Mouse (Mus musculus) thymus, postnatal 0 days (tissue): ENCODE results near the gene Csmd2. TPM values are rescaled to one million over a fixed set of nuclear protein-coding genes. Genes with fewer than 3 reads are reported as not detected.

ENCODE experiments used
- DNase-seq: peaks from one replicate; pipeline ENCODE4 v3.0.0-alpha.2; 2015; ENCODE audit warnings: low spot score
- polyA plus RNA-seq: library from polyadenylated mRNA; unstranded; fragments of >200 nt; fragmentation: Nextera tagmentation; extraction: Ambion mirVana; gene quantifications from 2 replicates; pipeline ENCODE4 v1.2.1, GENCODE M21; 2015

Gene Csmd2
- polyA plus RNA-seq, 1 experiment from 2014 or later, result 0.10 TPM

DNA sequence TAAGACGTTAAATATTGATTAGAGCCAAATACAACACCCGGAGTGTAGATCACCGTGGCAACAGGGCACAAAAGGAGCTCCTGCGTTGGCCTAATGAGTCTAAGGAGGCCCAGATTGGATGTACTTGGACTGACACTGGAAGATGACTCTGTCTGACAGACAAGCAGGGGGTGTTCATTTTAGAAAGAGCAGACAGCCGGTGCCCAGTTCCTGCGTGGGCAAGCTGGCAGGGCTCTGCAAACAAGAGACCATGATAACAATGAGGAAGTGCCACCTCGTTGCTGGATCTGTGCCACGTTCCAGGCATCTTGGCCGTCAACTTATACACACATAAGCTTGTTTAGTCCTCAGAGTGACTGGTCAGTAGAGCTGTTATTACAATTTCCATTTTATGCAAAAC, 342.9 kb downstream of the Csmd2 start:
- no peak for DNase-seq

DNA sequence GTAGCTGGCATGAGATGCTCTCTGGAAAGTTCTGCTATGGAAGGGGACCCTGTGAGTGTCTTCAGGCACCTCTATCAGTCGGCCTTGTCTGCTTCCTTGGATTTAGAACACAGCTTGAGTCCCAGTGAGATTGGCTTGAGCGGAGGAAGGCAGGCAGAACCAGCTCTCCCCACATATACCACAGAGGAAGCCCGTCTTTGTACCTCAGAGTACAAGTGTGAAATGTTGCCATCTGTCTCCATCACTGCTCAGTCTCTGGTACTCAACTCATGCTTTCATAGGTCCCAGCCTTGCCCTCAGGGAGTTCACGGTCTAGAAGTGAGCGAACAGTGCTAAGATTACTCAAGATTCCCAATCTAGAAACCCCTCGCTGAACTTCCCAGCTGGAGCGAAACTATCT, 352.8 kb downstream of the Csmd2 start:
- no peak for DNase-seq

DNA sequence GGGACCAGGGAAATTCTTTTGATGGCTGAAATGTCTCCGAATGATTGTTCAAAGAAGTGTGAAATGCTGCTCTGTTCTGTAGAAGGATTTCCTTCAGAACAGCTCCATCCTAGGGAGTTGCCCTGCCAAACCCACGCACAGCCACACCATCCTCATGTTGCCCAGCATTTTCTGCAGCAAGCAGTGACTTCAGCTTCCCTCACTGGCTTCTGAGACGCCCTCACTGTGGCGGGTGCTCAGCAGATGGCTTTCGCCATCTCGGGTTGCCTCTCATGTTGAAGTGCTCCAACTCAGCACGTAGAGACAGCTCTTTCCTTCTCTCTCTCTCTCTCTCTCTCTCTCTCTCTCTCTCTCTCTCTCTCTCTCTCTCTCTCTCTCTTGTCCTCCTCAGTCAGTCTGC, 353.7 kb downstream of the Csmd2 start:
- DNase-seq, result no peak

DNA sequence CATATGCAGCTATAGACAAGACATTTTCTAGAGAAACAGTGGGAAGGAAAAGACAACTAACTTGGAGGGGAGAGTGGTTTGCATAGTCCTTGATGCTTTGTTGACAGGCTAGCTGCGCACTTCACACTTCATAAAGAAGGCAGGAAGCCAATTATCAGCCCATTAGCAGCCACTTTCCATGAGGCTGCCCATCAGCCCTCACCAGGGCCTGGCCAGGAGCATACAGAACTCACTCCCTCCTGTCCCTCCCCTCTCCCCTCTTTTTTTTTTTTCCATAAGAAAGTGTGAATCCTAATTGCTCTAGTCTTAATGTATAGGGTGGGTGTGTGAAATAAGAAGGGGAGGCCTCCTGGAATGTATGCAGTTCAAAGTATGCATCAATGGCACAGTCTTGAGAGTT, 354.6 kb downstream of the Csmd2 start:
- DNase-seq, result no peak

DNA sequence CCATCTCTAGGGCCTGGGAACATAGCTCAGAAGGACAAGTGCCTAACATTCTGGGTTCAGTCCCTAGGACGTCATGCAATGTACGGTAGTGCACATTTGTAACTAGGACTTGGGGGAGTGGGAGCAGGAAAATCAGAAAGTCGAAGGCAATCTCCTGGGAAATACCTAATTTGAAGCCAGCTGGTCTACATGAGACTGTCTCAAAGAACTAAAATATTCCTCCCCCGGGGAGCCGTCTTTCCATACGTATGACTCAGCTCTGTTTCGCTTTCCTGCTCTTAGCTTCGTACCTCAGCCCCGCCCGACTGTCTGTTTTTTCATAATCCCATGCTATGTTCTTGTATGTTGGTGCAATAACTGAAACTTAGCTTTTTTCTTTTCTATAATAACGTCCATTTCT, 371.1 kb downstream of the Csmd2 start:
- DNase-seq, result no peak

DNA sequence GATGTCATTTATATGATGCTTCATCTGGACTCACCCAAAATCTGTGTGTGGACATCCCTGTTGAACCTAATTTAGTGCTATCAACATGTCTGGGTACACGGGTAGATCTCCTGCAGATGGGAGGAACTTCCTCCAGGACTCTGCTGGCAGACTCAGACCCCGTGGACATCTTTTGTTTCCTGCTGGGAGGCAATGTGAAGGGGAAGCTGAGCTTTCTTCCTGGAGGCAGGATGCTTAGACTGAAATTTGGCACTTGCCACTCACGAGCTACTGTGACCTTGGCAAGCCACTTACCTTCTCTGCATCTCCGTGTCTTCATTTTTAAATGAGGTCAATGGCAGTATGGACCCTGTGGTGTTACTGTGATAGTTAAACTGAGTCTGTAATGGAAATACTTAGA, 378.2 kb downstream of the Csmd2 start:
- DNase-seq, result no peak

DNA sequence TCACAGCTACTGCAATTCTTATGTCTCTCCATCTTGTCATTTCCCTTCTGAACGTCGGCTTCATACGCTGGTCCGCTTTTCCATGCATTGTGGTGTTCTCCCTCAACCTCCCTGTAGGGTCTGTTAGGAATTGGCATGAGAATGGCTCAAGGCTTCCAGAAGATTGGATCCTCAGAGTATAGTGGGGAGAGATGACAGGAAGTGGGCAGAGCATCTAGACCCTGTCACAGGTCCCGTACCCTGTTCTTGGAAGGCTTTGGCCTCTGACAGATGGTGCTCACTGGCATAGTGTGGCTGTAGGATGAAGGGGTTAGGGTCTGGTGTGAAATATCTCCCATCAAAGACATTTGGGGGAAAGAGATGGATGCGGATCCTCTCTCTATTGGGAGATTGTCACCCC, 380.4 kb downstream of the Csmd2 start:
- no peak for DNase-seq

DNA sequence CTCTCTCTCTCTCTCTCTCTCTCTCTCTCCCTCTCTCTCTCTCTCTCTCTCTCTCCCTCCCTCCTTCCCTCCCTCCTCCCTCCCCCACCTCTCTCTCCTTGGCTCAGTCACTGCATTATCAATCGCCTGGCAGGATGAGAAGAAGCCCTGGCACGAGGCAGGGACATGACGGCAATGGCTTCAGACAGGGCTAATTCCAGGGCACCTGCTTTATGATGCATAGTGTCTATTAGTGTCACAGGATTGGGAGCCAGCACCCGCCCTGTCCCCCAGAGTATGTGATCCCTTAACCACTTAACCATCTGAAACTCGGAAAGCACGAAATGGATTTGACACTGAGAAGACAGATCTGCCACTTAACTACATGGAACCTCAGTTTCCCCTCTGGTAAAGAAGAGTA, 384.1 kb downstream of the Csmd2 start:
- DNase-seq, result no peak

DNA sequence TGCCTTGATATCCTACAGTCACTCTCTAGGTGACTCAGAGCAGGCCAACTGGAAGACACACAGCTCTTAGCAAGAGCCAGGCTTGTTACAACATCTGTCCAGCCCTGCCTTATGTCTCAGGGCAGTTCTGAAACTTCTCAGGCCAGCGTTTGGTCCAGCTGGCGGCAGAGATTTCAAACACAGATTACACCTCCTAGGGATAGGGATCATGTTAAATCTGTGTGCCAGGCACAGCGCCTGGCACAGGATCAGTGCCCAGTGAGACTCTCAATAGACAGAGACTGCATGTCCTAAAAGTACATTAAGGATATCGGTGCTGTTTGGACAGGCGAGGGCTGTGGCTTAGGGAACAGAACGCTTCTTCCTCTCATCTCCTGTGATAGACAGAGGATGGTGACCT, 385.5 kb downstream of the Csmd2 start:
- no peak for DNase-seq

DNA sequence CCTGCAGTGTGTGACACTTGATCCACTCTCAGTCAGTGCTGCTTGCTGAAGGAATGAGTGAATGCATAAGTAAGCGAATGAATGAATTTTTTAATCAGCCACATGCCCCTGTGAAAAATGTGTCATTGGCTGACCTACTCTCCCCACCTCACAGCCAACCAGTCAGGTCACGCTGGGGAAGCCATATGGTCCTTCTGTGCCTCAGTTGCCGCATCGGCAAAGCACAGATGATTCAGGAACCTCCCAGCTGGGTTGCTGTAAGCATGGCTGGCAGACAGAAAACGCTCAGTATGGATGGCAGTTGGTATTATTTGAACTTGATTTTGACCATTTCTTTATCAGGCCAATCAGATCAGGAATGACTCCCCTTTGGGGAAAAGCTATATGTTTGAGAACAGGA, 386.4 kb downstream of the Csmd2 start:
- no peak for DNase-seq

DNA sequence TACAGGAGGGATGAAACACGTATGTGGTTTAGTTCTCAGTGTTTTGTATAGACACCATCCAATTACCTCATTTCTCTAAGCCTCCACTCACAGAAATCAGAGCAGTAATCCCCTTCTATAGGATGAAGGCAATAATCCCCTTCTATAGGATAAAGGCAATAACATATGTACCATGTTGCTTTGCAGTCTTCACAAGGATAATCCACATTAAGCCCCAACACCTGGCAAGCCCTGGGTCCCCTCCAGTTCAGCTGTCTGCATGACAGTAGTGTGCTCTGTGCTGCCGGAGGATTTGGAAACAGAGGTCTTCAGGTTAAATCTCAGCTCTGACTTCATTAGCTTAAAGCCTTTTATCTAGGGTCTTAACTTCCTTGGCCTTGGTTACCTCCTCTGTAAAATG, 391.3 kb downstream of the Csmd2 start:
- DNase-seq, result no peak

DNA sequence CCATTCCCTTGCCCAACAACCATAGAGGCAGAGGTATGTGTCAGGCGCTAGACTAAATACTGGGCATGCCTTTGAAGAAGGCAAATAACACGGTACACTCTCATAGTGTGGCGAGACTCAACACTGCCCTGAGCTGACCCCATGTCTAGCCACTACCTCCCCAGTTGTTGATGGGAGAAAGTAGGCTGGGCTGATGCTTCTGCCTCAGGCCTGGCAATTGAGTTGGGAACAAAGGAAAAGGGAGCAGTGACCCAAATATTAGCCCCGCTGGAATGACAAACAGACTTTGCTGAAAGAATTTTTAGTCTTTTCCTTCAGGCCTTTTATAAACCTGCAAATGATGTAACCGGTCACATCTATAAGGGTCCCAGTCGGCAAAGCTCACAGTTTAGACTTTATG, 393.7 kb downstream of the Csmd2 start:
- no peak for DNase-seq

DNA sequence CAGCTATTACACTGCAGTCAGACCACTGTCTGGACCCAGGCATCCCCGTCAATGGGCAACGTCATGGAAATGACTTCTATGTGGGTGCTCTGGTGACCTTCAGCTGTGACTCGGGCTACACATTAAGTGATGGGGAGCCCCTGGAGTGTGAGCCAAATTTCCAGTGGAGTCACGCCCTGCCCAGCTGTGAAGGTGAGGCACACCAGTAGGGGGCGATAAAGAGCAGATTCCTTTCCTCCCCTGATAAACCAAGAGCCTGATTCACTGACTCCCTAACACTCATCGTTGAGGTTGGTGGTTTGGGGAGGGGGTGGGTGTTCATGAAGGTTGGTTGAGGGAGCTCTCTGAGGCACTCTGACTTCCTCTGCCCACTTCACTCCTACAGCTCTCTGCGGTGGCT, 396.1 kb downstream of the Csmd2 start:
- DNase-seq, result no peak

DNA sequence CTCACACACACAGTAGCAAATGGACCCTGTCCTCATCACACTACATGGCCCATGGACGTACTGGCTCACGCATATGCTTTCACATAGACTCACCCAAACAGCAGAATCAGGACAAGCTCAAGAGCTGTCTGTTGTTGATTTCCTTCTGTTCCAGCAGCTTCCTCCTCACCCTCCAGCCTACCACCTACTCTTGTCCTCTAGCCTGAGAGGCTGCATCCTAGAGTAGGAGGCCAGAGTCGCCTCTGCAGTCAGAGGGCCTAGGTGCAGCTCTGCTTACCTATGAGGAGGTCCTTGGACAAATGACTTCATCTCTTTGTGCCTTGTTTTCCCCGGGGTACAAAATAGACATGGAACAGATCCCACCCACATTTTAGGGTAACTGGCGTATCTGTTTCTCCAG, 403.8 kb downstream of the Csmd2 start:
- no peak for DNase-seq

DNA sequence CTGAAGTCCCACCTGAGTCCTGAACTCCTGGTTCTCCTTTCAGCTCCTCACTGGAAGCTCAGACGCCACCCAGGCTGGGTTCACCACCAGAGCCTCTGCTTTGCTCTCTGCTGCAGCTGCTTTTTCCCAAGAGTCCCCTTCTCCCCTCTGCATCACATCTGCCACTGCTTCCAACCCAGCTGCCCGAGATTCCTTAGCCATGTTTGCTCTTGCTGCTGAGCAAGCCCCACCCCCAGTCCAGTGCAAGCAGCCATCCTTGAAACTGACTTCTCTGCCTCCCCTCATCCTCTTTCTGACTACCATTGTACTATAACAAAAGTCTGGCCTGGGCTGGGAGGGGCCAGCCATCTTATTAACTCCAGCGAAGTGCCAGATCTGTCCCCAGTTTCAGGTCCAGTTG, 404.6 kb downstream of the Csmd2 start:
- no peak for DNase-seq

DNA sequence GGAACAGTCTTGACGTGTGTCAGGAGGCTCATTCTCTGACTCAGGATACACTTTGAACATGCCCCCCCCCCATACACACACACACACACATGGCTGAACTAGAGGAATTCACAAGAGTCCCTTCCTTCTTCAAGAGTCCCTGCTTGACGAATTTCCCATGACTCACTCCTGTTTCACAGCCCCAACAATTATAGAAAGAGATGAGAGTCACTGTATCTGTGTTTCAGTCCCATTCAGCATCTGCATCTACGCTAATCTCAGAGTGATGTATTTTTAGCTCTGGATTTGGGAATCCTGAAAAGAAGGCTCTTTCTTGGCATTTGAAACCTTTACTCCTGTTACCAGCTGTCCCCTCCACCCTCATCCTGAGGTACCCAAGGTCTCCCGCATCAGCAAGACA, 406.2 kb downstream of the Csmd2 start:
- DNase-seq, result no peak

DNA sequence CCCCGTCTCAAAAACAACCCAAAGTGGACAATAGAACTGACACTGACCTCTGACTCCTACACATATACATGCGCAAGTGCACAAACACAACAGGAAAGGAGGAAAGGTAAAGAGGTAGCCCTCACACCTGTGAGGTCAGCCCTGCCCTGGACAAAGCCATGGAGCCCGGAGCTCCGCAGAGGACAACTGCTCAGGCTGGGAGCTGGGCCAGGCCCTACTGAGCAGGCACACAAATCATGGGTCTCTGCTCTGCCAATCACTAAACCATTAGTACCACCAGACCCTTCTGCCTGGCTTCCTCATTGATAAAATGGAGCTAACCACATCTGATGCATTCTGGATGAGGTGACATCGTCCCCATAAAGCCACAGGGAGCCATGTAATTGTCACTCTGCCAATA, 409.0 kb downstream of the Csmd2 start:
- DNase-seq, result no peak

DNA sequence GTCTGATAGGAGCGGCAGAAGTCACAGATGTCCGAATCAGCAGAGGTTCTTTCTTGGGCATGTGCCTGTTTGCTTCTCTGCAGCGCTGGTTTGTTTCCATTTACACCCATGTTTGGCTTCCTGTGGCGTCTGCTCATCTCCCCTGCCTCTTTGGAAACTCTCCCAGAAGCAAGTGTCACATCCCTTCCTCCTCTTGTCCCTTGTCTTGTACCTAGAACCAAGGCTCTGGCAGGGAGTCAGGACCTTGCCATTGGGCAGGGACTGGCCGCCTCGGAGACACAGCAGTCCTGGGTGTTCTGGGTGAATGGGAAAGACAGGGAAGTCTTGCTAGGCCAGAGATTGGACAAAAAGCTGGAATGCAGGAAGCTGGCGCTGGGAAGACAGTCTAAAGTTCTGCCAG, 410.1 kb downstream of the Csmd2 start:
- DNase-seq, result no peak

DNA sequence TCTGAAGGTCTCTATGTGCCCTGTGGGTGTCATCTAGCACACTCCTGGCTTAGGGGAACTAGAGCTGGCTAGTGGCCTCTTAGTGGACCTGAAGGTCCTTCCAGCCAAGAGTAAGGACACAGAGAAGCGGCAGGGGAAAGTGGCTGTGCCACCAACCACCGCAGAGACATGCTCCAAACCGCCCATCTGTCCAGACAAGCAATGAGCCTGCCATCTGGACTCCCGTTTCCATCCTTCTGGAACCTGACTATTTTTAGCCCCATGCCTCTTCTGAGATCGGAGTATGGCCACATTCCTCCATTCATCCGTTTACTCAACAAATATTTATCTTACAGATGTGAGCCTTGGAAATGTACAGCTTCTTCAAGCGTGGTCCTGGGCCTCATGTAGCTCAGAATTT, 411.3 kb downstream of the Csmd2 start:
- DNase-seq, result no peak

DNA sequence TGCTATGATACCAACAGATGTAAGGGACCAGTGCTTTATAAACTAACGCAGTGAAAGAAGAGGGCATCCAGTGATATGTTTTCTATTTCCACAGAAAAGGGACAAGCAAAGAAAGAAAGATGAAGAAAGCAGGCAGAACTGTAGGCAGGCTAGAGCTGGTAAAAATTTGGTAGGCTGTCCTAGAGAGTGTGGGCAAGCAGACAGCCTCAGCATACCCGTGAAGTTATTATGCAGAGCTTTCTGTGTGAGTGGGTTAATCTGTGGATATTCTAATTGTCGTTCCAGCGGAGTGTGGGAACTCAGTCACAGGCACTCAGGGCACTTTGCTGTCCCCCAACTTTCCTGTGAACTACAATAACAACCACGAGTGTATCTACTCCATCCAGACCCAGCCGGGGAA, 412.4 kb downstream of the Csmd2 start:
- no peak for DNase-seq

DNA sequence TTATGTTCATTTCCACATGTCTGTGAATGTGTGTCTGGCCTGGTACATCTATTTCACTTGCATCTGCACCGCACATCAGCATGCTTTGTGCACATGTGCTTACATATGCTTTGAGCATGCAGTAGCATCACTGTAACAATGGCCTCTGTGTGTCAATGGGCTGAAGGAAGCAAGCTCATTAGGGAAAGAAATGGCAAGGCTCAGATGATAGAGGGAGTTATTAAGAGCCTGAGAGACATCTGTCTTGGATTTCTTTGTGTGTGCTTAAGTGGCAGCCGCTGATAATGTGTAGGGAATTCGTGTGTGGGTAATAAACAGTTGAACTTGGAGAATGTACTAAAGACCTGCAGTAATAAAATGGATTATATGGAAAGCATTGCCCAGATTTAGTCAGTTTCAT, 413.9 kb downstream of the Csmd2 start:
- DNase-seq, result no peak

DNA sequence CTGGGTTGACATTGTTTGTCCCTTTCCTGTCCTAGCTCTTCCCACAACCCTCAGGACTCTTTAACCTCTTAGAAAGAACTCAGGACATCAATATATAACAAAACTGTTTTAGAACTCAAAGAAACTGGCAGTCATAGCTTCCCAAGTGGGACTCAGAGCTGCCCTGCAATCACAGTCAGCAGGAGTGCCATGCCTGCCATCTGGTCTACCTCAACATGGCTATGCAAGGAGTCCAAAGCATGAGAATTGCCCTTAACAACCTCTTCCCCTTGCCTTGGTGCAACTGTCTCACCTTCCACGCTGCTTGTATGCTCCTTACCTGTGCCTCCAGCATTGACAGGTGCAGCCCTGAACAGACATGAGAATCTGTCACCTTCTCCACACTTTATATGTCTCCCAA, 415.0 kb downstream of the Csmd2 start:
- DNase-seq, result no peak

DNA sequence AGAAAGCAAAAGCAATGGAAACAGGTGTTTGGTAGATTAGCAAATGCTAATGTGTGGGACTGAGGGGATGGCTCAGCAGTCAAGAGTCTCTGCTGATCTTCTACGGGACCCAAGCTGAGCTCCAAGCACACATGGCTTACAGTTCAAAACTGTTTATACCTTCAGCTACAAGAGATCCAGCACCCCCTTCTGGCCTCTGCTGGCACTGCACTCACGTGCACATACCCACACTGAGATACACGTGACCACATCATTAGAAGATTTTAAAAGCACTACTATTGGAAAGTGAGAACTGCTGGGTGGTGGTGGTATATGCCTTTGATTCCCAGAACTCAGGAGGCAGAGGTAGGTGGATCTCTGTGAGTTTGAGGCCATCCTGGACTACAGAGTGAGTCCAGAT, 417.9 kb downstream of the Csmd2 start:
- no peak for DNase-seq

DNA sequence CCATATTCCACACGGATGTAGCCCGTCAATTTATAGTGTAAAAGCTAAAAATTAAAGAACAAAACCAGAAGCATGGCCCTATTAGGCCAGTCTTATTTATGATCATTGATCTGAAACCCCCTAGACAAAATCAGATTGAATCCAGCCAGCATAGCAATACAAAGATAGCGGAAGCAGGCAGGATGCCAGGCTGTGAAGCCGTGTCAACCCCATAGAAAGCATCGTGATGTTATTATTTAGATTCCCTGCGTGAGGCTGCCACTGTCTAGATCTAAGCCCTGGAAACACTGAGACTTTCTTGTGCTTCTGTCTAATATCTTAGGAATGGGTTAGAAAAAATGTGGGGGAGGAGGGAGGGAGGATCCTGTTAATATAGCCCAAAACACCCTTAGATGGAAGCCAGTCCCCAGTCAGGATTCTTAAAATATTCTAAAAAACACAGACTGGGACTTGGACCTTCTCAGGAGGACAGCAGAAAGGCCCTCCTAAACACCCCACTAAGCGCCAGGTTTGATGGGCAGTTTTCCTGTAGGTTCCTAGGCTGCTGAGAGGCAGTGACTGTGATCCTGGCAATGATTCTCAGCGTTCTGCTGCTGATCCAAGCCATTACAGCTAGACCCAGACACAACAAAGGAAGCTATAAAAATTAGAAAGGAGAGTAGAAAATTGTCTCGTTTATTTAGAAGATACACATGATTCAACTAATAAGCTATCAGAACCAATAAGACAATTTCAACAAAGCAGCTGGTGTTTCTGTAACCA, 419.6 kb downstream of the Csmd2 start:
- no peak for DNase-seq
